Mouse (Mus musculus) layer of hippocampus, adult 2 months (tissue): ENCODE measurements around the gene Rpusd1. TPM values are rescaled to one million over a fixed set of nuclear protein-coding genes. Genes with fewer than 3 reads are reported as not detected.

ENCODE experiments used
- DNase-seq, 2 experiments: peaks; one replicate each; pipeline ENCODE4 v3.0.0; 2022; ENCODE audit warnings: low spot score in 2 of 2
- H3K27ac ChIP-seq: fragments of 200-600 bp; 2 replicates; pipeline ENCODE4 v1.8.1; 2022
- H3K4me3 ChIP-seq: fragments of 200-600 bp; 2 replicates; pipeline ENCODE4 v1.8.1; 2022; ENCODE audit warnings: mild to moderate bottlenecking
- CTCF ChIP-seq: fragments of 200-600 bp; conservative IDR thresholded peaks from 2 replicates; pipeline ENCODE4 v1.8.1; 2022; ENCODE audit warnings: antibody characterized with exemption, mild to moderate bottlenecking, moderate library complexity
- total RNA-seq, 2 experiments: library from RNA; stranded (reverse); gene quantifications; 2 replicates each; pipeline ENCODE4 v1.2.3; 2021

Gene Rpusd1
- total RNA-seq, 2 experiments from 2014 or later = 54.5 to 56.9 TPM

DNA sequence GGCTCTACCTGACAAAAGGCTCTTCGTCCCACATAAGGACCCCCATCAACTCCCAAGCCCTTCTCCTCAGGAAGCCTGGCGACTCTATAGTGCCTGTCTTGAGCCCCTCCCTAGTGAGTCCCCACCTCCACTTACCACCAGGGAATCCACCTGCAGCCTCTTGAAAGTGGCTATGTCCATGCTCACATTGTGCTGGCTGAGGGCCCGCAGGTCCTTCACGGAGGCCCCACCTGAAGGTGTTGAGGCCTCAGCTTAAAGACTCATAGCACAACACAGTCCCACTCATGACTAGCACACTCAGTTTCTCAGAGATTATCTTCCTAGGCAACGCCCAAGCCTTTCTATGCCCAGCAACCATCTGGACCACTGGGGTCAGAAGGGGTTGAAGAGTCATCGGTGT is 21.8 kb downstream of the Rpusd1 start:
- no peak overlapping the region for H3K27ac ChIP-seq
- DNase-seq = no peak

DNA sequence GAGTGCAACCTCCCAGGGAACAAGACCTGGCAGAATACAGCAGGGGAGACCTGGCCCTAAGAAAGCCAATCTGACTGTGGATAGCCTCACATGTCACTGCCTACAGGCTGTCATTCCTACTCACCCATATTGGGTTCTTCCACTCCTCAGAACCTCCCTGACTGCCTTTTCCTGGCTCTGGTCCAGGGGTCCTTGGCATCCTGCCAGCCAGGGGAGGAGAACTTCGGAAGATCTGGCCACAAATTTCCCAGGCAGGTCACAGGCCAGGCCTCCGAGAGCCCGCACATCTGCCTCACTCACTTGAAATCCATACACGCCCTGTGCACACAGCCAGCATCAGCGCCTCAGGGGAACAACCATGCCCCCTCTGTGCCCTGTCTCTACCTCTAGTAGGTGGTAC is 24.0 kb downstream of the Rpusd1 start:
- peak in 1 of 2 experiments; percentile 44 for DNase-seq
- H3K27ac ChIP-seq = peak overlapping the region; percentile 33
- no peak for TF ChIP-seq CTCF
- no peak overlapping the region for H3K4me3 ChIP-seq

More for the DNA sequence above, 21.8 kb downstream of the Rpusd1 start:
- no peak overlapping the region for H3K4me3 ChIP-seq
- no peak for TF ChIP-seq CTCF

DNA sequence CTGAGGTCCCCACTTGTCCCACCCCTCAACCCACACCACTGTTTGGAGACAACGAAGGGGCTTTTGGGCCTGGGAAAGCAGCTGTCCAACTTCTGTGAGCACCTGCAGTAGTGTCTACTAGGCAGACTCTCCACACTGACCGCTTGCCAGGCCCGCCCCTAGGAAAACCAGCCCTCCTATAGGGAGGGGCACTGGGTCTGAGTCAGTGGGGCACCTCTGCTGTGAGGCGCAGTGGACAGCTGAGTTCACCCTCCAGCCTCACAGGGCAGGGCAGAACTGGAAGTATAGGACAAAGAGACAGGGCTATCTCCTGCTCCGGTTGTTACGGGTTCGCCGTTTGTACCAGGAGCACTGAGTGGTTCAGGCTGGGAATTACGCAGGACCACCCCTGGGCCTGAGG is 26.8 kb downstream of the Rpusd1 start, which contains the start of gene Msln:
Gene Msln (minus strand): TSS at position 138 of the 400 bp plus-strand sequence.
- TF ChIP-seq CTCF = no peak
- no peak for DNase-seq
- H3K4me3 ChIP-seq = no peak within 1 kb of the TSS

DNA sequence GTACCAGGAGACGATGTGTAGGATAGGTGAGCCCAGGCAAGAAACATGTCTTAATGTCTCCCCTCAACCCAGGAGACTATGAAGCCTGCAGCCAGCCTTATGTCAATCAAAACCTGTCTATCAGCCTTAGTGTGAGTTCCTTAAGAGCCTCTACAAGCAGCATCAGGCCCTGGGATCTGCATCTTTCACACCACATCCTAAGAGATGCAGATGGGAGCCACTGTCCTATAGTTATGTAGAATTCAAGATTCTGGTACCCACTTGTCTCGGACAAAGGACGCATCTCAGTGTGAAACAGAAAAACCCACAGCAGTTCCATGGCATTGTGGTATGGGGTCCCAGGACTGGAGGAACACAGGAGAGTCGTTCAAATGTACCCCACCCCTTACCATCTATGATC is 27.6 kb downstream of the Rpusd1 start:
- no peak overlapping the region for H3K4me3 ChIP-seq
- no peak overlapping the region for H3K27ac ChIP-seq
- TF ChIP-seq CTCF = no peak
- DNase-seq = no peak

More for the DNA sequence above, 26.8 kb downstream of the Rpusd1 start, which contains the start of gene Msln:
- H3K27ac ChIP-seq = no peak within 1 kb of the TSS

DNA sequence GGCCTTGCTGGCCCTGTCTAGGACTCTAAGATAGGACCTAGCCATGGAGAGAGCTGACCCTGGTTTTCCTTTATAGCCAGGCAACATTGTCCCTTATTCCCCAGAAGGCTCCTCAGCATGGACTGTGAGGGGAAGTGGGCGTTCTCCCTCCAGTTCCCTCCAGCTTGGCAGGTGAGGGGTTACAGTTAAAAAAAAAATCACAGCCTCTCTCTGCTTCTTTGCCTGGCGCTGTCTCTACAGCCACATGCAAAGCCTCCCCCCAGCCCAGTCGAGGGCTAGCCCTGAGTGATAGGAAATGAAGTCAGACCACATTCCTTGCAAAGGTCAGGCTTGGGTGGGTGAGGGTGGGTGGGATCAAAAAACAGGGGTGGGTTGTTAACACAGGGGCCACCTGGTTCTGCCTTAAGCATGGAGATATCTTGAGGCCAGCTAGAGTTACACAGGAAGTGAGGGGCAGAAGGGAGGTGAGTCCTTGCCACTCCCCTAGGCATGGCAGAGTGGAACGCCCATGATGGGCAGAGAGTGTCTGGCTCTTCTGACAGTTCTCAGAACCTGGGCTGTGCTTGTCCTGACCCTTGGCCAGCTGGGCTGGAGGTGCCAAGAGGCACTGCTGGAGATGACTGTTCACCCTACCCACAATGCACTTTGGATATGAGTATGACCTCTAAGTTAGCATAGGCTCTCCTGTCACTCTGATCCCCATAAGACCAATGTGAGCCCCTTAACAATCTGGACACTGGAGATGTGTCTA is 28.3 kb downstream of the Rpusd1 start:
- Histone ChIP-seq H3K27ac (no peak overlapping the region), H3K4me3 (no peak overlapping the region)
- no peak for DNase-seq
- no peak for TF ChIP-seq CTCF

DNA sequence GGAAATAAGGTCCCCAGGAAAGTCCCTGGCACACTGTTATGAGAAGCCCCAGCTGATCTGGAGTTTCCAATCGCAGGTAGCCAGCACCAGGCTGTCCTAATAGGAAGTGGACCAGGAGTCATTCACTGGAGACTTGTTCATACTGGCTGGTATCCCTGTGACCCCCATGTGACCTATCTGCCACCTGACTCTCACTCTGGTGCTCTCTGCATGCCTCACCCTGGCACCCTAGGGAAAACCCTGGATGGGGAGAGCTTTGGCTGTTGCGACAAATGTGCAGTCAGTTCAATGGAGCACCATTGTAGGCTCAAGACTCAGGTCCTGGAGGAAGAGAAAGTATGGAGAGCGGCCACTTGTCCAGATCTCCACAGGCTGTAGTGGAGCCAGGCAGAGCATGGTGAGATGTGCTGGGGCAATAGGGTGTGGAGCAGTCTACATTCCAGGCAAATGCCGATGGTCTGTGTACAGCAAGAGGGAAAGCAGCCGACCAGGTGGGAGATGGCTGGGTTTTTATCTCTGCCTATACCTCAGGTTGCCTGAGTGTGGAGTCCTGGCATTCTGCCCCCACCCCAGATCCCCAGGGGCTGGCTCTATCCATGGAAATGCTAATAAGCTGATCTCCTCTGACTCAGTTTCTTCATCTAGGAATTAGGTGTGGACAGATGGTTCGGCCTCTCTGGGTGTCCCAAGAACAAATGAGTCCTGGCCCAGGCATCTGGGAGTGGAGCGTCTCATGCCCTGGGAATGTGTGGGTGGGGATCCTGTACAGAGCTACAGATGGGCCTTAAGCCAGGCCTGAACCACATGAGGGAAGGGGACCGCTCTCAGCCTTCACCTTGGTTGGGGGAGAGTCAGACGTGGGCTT is 29.1 kb downstream of the Rpusd1 start:
- TF ChIP-seq CTCF = no peak
- no peak for DNase-seq
- Histone ChIP-seq H3K4me3 (no peak overlapping the region), H3K27ac (no peak overlapping the region)

DNA sequence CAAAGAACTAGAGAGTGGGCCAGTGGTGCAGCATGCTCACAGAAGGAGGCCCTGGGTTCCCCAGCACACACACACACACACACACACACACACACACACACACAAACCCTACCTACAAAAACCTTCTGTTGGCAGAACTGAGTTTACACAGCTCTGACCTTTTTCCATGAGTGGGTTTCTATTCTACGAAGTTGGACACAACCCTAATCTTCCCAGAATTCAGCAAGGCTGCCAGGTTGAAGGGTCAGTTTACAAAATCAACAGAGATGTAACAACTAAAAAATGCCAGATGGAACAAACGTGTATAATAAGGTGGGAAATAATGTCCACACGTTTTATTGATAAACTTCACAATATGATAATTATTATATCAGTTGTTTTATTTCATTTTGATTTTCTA is 30.2 kb downstream of the Rpusd1 start:
- Histone ChIP-seq H3K27ac (no peak overlapping the region), H3K4me3 (no peak overlapping the region)
- DNase-seq = no peak
- no peak for TF ChIP-seq CTCF

DNA sequence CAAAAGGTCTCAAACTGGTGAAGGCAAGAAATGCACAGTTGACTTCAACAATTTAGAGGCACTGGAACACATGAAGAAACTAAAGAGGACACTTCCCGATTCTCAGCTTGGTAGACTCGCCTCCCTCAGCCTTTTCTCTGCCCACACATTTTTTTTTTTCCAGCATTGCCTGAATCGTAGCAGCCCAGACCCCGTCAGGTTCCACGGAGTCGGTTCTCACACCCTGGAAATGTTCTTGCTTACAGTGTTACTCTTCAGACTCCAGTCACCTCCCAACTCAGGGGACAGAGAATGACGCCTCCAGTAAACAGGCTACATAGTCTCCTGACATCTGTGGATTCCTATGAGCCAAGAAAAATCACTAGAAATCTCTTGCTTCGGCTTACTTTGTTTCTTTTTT is 32.7 kb downstream of the Rpusd1 start:
- TF ChIP-seq CTCF = no peak
- Histone ChIP-seq H3K4me3 (no peak overlapping the region), H3K27ac (peak overlapping the region; percentile 96)
- no peak for DNase-seq

DNA sequence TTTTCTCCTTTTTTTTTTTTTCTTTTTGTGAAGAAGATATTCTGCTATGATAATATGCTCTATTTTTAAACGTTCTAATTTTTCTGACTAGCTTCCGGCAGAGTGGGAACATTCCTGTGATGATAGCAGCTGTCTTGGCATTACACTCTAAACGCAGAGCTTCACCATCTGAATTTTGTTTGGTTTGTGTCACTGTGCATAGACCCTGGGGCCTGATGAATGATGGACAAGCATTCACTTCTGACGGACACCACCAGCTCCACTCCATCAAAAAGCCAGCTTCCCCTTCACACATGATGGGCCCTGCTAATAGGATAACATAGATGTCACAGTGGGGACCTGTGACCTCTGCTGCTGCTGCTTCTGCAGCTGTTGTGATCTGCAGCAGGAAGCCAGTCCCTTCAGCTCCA is 34.1 kb downstream of the Rpusd1 start:
- Histone ChIP-seq H3K27ac (peak overlapping the region; percentile 96), H3K4me3 (no peak overlapping the region)
- TF ChIP-seq CTCF = no peak
- DNase-seq = peak; percentile 54 to 77

DNA sequence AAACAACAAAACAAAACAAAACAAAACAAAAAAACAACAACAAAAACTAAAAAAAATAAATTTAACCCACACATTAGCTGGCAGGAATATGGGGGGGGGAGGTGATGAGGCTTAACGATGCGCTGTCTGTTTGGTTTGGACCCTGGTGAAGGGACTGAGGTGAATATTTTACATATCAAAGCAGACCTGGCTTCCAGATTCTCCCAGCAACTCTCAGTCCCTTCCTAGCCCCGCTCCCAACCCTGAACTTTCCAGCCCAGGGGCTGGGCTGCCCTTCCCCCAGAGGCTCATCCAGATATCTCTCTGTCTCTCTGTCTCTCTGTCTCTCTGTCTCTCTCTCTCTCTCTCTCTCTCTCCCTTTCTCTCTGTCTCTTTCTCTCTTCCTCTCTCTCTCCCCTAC is 35.1 kb downstream of the Rpusd1 start:
- DNase-seq = no peak
- H3K27ac ChIP-seq = peak overlapping the region; percentile 96
- TF ChIP-seq CTCF = no peak
- no peak overlapping the region for H3K4me3 ChIP-seq

DNA sequence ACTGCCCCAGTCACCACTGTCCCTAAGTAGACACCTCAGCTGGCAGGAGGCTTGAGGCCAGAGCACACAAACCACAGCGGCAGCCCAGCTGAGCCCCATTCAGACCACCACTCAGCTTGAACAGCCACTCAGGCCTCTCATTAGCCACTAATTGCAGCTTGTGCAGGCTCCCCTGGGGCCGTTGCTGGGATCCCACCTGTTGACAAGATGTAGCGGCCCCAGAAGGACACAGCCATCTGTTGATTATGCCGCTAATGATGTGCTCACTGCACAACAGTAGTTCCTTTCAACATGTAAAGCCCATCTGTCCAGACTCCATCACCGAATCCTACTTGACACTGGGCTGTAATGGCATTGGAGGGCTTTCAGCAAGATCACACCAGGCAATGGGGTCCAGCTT is 38.4 kb downstream of the Rpusd1 start:
- no peak for DNase-seq
- H3K4me3 ChIP-seq = no peak overlapping the region
- H3K27ac ChIP-seq = no peak overlapping the region
- TF ChIP-seq CTCF = no peak

DNA sequence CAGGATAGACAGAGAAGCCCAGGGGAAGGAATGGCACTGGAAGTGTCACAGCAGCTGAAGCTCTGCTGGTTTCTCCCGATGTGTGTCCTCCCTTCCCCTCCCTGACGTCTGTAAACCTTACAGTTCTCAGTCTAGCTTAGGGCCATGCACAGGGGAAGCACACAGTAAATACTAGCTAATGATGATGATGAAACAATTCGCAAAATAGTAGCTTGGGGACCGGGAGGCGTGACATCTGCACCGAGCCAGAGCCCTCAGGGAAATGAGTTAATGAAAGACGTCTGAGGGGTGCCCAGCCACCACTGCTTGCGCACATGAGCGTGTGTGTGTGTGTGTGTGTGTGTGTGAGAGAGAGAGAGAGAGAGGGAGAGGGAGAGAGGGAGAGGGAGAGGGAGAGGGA is 41.9 kb downstream of the Rpusd1 start:
- no peak overlapping the region for H3K27ac ChIP-seq
- no peak overlapping the region for H3K4me3 ChIP-seq
- no peak for TF ChIP-seq CTCF
- DNase-seq = no peak

DNA sequence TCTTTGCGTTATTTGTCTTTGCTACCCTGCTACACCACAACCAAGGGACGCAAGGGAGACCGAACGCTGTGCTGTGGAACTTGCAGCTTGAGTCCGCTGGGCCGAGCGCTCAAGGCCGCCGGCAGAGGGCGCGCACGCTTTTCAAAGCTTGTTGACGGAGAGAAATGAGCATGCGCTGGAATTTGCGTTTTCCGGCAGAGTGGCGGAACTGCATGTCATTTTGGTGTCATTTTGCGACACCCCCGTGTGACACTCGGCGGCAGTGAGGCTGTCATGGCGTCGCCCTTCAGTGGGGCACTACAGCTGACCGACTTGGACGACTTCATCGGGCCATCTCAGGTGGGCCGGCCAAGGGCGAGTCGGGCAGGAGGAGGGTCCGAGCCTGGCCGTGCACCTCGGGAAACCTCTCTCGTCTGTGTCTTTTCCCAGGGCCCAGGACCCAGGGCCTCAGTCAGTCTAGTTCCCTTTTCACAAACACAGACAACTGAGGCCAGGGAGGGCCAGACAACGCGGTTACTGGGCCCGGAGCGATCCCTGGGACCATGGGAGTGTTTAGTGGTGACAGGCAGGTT is 46.2 kb downstream of the Rpusd1 start, which contains the start of gene Narfl:
Gene Narfl (plus strand): TSS at position 228 of the 572 bp plus-strand sequence.
- DNase-seq = peak; percentile 98 to 99
- Histone ChIP-seq H3K27ac (peak within 1 kb of the TSS; percentile 97), H3K4me3 (peak within 1 kb of the TSS; percentile 75)
- peak; percentile 98 for TF ChIP-seq CTCF
